Mouse (Mus musculus) fat pad, adult 2 months (tissue): ENCODE data around the gene Rrm1.
"Not testable (repeated sequence)": the region's sequence is repeated elsewhere in the genome, so short reads cannot be mapped to it uniquely, and the experiment has no call there.

Experiments used
- DNase-seq: peaks from one replicate; pipeline ENCODE4 v3.0.0-alpha.2; 2011; ENCODE audit warnings: low read depth, low spot score; ENCODE audit errors: extremely low read depth

Gene Rrm1

GRCm38 (mm10) chr7:102477377-102477776 is 35.9 kb downstream of the Rrm1 start:
- no peak for DNase-seq

- DNase-seq, result no peak
Observed at GRCm38 (mm10) chr7:102478425-102478824, 36.9 kb downstream of the Rrm1 start.

DNA sequence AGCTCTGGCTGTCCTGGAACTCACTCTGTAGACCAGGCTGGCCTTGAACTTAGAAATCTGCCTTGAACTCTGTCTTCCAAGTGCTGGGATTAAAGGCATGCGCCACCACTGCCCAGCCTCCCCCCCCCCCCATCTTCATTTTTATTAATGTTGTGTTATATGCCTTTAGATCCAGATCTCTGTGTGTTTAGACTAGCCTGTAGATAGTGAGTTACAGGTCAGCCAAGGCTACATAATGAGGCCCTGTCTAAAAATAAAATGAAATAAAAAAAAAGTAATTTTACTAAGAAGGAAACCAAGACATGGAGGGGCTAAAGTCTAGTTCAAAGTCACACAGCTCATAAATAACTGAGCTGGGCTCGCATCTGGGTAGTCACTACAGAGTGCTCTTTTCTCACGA is 37.4 kb downstream of the Rrm1 start:
- no peak for DNase-seq

DNA sequence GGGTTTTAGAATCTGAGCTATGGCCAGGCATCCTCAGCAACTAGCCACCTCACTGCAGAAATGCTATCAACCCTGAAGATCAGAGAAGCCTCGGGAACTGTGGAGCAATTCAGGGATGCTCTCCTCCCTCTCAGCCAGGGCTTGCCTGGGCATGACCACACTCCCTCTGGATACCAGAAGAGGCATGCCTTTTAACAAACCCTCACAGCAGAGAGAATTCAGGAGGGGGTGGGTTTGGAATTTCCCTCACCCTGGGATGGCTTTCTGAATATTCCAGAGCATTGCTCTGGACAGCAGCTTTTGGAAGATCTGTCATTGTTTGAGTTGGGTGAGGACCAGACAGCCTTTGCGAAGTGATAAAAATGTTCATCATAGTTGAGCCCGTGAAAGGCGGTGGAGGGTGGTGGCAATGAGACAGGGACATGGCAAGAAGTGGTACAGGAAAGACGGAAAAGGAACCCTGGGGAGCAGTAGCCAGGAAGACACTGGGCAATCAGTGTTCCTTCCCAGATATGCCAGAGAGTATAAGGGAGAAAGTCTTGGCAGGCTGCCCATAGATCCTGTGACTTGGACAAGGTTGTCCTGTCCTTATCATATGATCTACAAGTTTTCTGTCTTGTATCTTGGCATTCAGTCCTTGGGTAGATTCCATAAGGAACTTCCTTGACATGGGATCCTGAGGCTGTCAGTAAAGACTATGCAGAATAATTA is 38.0 kb downstream of the Rrm1 start:
- DNase-seq, result peak; percentile 64

GRCm38 (mm10) chr7:102480821-102481220 is 39.3 kb downstream of the Rrm1 start:
- no peak for DNase-seq

GRCm38 (mm10) chr7:102481579-102481978 is 40.1 kb downstream of the Rrm1 start, which contains the start of gene Olfr543:
TSS of gene Olfr543 (minus strand) at chr7:102481679.
- no peak for DNase-seq

DNA sequence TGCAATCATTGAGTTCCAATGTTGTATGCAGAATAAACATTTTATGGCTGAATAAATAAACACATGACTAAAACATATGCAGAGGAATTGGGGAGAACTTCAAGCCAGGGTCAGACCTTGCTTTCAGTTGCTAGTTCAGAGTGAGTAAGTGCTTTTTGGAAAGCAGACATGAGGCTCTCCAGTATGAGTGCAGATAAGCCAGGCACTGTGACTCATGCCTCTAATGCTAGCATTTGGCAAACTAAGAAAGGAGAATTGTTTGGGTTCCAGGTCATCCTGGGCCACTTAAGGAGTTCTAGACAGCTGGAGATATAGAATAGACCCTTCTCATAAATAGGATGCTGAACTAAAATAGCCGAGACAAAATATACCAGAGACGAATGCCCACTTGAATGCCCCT is 42.2 kb downstream of the Rrm1 start:
- no peak for DNase-seq

DNA sequence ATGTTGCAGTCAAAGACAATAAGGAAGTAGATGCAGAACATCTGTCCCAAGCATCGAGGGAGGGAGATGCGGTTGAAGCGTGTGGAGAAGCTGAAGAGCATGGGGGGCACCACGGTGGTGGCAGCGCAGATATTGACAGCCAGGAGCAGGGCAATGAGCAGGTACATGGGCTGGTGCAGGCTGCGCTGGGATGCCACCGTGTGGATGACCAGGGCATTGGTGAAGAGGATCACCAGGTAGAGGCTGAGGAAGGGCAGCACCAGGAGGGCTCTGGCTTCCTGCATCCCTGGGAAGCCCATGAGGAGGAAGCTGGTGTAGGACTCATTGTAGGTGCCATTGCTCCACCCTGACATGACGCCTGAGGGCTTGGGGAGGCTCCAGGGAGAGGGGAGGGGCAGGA is 43.3 kb downstream of the Rrm1 start:
- not testable (repeated sequence) for DNase-seq

DNA sequence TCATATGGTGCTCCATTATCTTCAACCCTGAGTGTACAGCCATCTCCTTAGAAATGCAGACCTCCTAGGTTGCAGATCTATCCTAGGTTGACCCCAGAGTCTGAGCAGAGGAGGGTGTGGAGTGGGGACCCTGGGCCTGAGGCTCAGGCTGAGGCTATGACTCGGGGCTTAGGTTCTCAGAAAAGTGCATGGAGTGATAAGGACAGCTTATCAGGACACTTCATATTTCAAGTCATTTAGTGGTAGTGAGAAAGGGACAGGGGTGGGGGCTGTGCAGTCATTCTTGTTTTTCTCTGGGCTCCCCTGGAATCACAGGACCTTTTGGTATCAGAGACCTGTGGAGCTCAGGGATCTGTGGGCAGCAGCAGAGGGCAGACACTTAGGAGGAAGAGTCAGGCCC is 44.6 kb downstream of the Rrm1 start:
- no peak for DNase-seq

GRCm38 (mm10) chr7:102488161-102488560 is 46.7 kb downstream of the Rrm1 start, which contains the start of gene Olfr544:
TSS of gene Olfr544 (minus strand) at chr7:102488313.
- peak; percentile 72 for DNase-seq

DNA sequence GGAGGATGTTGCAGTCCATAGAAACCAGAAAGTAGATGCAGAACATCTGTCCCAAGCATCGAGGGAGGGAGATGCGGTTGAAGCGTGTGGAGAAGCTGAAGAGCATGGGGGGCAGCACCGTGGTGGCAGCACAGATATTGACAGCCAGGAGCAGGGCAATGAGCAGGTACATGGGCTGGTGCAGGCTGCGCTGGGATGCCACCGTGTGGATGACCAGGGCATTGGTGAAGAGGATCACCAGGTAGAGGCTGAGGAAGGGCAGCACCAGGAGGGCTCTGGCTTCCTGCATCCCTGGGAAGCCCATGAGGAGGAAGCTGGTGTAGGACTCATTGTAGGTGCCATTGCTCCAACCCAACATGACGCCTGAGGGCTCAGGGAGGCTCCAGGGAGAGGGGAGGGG is 52.9 kb downstream of the Rrm1 start:
- not testable (repeated sequence) for DNase-seq

- no peak for DNase-seq
Observed at GRCm38 (mm10) chr7:102499473-102499872, 58.0 kb downstream of the Rrm1 start, which contains the start of gene Olfr545. TSS of gene Olfr545 (minus strand) at chr7:102499573.

GRCm38 (mm10) chr7:102501986-102502385 is 60.5 kb downstream of the Rrm1 start:
- DNase-seq, result no peak

DNA sequence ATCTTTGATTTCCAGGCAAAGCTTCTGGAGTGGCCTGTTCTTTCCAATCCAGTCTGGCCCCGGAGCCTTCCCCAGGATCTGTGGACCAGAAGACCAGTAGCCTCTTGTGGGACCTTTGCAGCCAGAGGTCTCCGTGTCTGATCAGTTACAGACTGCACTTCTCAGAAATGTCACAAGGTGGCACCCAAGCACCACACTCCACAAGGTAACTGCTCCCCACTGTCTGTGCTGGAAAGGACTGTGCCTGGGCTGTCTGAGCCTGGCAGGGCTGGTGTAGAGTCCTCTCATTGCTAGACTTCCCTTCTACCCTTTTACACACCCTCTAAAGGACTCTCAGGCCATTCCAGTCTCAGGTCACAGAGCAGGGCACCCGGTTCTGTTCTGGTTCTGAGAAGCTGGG is 65.4 kb downstream of the Rrm1 start:
- no peak for DNase-seq

GRCm38 (mm10) chr7:102508066-102508465 is 66.6 kb downstream of the Rrm1 start:
- no peak for DNase-seq

- DNase-seq, result no peak
Observed at GRCm38 (mm10) chr7:102508666-102509065, 67.2 kb downstream of the Rrm1 start.

DNA sequence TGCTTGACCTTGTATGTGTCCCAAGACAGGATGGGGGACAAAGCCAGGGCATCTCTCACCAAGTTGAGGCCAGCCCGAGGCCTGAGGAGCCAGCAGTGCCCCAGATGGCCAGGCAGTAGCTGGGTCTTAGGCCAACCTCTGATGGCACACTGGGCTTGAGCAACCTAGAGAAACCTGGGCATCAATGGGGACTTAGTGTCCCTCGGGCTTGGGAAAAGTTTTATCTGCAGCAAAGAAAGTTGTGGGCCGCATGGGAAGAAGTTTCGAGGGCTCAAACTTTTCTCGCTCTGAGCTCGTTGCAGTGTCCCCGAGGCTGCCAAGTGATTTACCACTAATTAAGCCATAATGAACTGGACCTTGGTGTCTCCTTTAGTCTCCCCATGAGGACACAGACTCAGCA is 68.2 kb downstream of the Rrm1 start:
- no peak for DNase-seq

DNA sequence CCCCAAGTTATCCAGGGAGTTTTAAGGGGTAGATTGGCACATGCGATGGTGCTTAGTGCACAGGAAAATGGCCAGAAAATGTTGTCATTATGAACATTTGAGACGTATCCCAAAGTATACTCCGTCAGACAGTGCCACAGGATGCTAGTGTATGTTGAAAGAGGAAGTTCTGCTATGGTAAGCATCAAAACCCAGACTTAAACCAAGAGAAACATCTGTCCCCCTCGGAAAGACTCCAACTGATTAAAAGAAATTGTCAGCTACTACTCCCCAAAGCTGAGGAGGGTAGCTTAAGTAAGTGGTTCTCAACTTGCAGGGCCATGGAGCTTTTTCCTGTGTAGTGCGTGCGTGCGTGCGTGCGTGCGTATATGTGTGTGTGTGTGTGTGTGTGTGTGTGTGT is 70.4 kb downstream of the Rrm1 start:
- DNase-seq, result no peak

- DNase-seq, result no peak
Observed at GRCm38 (mm10) chr7:102512814-102513435, 71.4 kb downstream of the Rrm1 start.

- no peak for DNase-seq
Observed at GRCm38 (mm10) chr7:102514144-102514543, 72.6 kb downstream of the Rrm1 start.

DNA sequence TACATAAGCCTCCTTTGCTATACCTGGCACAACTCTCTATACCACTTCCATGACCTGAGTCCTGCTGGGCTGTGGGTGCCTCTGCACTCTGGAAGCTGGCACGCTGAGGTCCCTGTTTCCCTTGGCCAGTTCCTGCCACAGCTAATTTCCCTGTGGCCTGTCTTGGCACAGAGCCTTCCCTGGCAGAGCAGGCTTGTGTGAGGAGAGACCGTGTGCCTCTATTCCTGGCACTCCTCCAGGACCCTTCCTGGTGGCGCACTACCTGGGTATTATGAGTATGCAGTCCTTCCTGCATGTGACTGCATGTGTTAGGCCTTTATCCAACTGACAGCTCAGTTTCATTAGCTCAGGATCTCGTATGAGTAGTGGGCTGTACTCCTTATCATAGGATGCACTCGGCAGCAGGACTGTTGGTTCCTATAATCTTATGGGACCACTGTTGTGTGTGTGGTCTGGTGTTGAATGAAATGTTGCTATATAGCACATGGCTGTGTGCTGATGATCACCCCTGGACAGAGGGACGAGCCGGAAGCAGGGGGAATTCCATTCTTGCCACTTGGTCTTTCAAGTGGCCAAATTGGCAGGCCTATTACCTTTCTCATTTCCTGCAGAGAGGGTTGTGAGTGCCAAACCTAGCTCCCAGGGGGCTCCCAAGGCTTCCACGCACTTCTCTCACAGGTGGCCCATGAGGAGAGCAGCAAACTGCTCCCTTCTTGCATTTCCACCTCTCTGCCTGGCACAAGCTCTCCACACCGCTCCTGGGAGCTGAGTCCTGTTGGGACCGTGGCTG is 75.0 kb downstream of the Rrm1 start:
- DNase-seq, result no peak

GRCm38 (mm10) chr7:102517051-102517335 is 75.5 kb downstream of the Rrm1 start:
- no peak for DNase-seq
